Mouse (Mus musculus): ENCODE measurements around the gene Adamts7. TPM values are rescaled to one million over a fixed set of nuclear protein-coding genes. Genes with fewer than 3 reads are reported as not detected.

Adamts7 gene
- polyA plus RNA-seq, 1 experiment from 2014 or later, result 8.7 TPM

DNA sequence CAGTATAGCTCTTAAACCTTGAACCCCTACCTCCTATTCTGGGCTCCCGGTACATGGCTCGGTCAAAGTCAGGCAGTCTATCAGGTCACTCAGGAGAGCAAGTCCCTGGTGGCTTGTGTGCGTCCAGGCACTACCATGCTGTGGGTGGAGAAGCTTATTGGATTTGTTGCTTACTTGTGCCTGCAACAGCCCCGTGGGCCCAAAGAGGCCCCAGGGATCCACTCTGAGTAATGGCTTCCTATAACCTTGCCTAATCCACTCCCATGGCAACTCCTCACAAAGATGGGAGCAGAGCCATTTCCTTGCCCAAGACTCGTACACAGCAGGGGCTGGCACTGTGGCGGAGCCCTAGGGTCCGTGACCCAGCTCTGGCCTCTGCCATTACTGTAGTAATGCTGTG, 38.2 kb downstream of the Adamts7 start:
- DNase-seq (ENCODE audit: low spot score) (no peak), ATAC-seq (ENCODE audit: low FRiP score) (no peak)
- Histone ChIP-seq H3K9me3 (ENCODE audit: control insufficient read depth, low read length) (no peaks in the 10 kb centered on the region), H3K27me3 (ENCODE audit: control insufficient read depth, insufficient read depth, low read length) (no peaks in the 10 kb centered on the region), H3K27ac (no peak overlapping the region), H3K4me1 (replicated peaks; ENCODE audit: control insufficient read depth, insufficient read depth, low read length) (no peaks in the 10 kb centered on the region), H3K9ac (no peak overlapping the region), H3K36me3 (replicated peaks; ENCODE audit: control insufficient read depth, insufficient read depth) (peaks cover 57% of the 10 kb centered on the region), H3K4me3 (replicated peaks; ENCODE audit: low read length) (no peak overlapping the region), H3K4me2 (replicated peaks) (no peak overlapping the region)
- 83% methylated on average over 7 of the region's 7 CpGs for WGBS

DNA sequence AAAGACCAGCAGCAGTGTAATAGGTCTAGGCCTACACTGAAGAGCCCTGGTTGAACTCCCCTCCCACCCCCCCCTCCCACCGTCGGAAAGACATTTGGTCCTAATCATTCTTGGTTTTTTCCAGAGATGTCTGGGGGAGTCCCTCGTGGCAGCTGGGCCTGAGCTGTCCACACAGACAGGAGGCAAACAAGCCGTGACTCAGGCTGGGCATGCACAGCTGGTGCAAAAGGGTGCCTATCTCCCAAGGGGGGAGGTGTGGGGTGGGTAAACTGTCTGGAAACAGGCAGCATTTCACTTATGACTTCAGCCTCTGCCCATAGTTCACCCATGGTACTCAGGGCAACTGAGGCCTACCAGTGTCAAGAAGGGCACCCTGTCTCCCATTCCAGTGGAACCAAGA, 38.7 kb downstream of the Adamts7 start:
- DNase-seq (ENCODE audit: low spot score) (no peak), ATAC-seq (ENCODE audit: low FRiP score) (no peak)
- Histone ChIP-seq H3K36me3 (replicated peaks; ENCODE audit: control insufficient read depth, insufficient read depth) (peaks cover 57% of the 10 kb centered on the region), H3K4me1 (replicated peaks; ENCODE audit: control insufficient read depth, insufficient read depth, low read length) (no peaks in the 10 kb centered on the region), H3K27ac (no peak overlapping the region), H3K9ac (no peak overlapping the region), H3K9me3 (ENCODE audit: control insufficient read depth, low read length) (no peaks in the 10 kb centered on the region), H3K27me3 (ENCODE audit: control insufficient read depth, insufficient read depth, low read length) (no peaks in the 10 kb centered on the region), H3K4me2 (replicated peaks) (no peak overlapping the region), H3K4me3 (replicated peaks; ENCODE audit: low read length) (no peak overlapping the region)
- WGBS, result 49% methylated on average over 4 of the region's 4 CpGs

DNA sequence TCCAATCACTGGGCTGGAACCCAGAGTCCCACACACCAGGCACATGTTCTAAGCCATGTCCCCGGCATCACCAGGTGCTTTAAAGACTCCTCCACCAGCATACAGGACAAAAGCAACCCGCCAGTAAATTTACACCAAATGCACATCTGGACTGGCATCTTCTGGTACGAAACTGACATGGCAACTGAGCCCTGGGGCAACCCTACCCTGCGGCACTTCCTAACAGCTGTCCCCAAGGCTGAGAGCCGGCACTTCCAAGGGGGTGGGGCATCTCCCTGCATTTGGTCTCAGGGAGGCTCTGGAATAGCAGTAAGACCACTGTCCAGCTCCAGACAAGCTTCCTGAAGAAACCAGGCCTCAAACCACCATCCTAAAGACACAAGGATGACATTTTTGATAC, 40.4 kb downstream of the Adamts7 start:
- WGBS, result 86% methylated on average over 5 of the region's 5 CpGs
- Histone ChIP-seq H3K27ac (no peak overlapping the region), H3K27me3 (ENCODE audit: control insufficient read depth, insufficient read depth, low read length) (no peaks in the 10 kb centered on the region), H3K4me2 (replicated peaks) (no peak overlapping the region), H3K4me1 (replicated peaks; ENCODE audit: control insufficient read depth, insufficient read depth, low read length) (no peaks in the 10 kb centered on the region), H3K9ac (no peak overlapping the region), H3K9me3 (ENCODE audit: control insufficient read depth, low read length) (no peaks in the 10 kb centered on the region), H3K4me3 (replicated peaks; ENCODE audit: low read length) (no peak overlapping the region), H3K36me3 (replicated peaks; ENCODE audit: control insufficient read depth, insufficient read depth) (peaks cover 51% of the 10 kb centered on the region)
- DNase-seq (ENCODE audit: low spot score) (no peak), ATAC-seq (ENCODE audit: low FRiP score) (no peak)

DNA sequence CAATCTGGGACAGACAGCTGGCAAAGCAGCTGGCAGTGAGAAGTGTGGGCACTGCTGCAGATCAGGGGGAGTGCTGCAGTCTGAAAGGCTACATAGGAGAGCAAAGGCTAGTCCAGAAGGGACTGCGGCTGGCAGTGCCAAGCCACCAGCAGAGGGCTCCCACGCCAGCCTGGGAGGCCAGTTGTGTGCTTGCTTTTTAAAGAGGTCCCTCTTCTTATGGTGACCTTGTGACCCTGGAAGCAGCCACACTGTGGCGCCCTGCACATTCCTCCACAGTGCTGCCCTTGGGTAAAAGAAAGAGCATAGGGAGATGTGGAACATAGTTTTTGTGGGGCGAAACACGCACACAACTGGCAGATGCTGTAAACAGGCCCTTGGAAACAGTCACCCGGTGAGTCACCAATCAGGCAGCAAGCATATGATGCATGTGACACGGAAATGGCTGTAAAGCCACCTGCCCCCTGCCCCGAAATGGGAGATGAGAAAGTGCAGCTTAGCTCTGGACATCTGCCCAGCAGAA, 41.6 kb downstream of the Adamts7 start:
- Histone ChIP-seq H3K4me1 (replicated peaks; ENCODE audit: control insufficient read depth, insufficient read depth, low read length) (no peaks in the 10 kb centered on the region), H3K9ac (no peak overlapping the region), H3K27me3 (ENCODE audit: control insufficient read depth, insufficient read depth, low read length) (no peaks in the 10 kb centered on the region), H3K9me3 (ENCODE audit: control insufficient read depth, low read length) (no peaks in the 10 kb centered on the region), H3K4me2 (replicated peaks) (no peak overlapping the region), H3K27ac (no peak overlapping the region), H3K4me3 (replicated peaks; ENCODE audit: low read length) (no peak overlapping the region), H3K36me3 (replicated peaks; ENCODE audit: control insufficient read depth, insufficient read depth) (peaks cover 45% of the 10 kb centered on the region)
- DNase-seq (ENCODE audit: low spot score), result no peak
- WGBS, result 63% methylated on average over 8 of the region's 8 CpGs
- no peak for ATAC-seq (ENCODE audit: low FRiP score)

DNA sequence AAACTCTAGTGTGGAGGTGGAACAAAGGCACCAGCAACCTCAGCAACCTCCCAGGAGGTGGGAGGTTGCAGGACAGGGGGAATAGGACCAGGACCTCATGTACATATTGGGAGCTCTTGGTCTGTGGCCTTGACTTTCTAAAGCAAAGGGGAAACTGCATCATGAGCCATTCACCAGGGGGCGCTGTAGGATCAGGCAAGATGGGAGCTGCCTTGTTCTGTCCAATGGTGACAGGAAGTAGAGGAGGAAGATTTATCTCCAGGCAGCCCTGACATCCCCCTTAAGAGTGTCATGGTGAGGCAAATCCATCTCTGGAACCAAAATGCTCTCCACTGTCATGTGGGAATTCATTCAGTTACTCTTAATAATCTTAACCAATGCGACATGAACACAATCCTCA, 43.6 kb downstream of the Adamts7 start:
- WGBS, result 48% methylated on average over 2 of the region's 2 CpGs
- ATAC-seq (ENCODE audit: low FRiP score), result peak; percentile 62; the same call in 1 of the 2 replicates
- Histone ChIP-seq H3K27me3 (ENCODE audit: control insufficient read depth, insufficient read depth, low read length) (no peaks in the 10 kb centered on the region), H3K4me2 (replicated peaks) (no peak overlapping the region), H3K4me3 (replicated peaks; ENCODE audit: low read length) (no peak overlapping the region), H3K4me1 (replicated peaks; ENCODE audit: control insufficient read depth, insufficient read depth, low read length) (no peaks in the 10 kb centered on the region), H3K9me3 (ENCODE audit: control insufficient read depth, low read length) (no peaks in the 10 kb centered on the region), H3K27ac (no peak overlapping the region), H3K36me3 (replicated peaks; ENCODE audit: control insufficient read depth, insufficient read depth) (peaks cover 31% of the 10 kb centered on the region), H3K9ac (no peak overlapping the region)
- peak; percentile 84 for DNase-seq (ENCODE audit: low spot score)

DNA sequence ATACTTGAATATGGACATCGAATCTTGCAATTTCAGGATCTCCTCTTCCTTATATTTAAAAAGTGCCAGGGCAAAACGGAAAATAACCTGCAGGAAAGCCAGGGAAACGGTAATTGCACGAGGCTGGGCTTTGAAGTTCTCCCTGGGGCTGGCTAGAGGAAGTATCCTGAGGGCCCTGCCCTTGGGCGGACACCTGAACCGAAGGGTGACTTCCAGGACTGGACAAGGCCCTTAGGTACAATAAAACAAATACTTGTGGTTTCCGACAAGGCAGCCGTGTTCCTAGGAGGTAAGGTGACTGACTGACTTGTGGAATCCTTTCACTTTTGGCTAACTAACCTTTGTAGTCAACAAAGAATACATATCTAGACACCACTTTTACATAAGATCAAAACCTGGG, 44.9 kb downstream of the Adamts7 start:
- no peak overlapping the region for H3K9ac ChIP-seq
- H3K4me3 ChIP-seq (replicated peaks; ENCODE audit: low read length), result no peak overlapping the region
- whole genome bisulfite sequencing, result 86% methylated on average over 8 of the region's 8 CpGs
- no peaks in the 10 kb centered on the region for H3K4me1 ChIP-seq (replicated peaks; ENCODE audit: control insufficient read depth, insufficient read depth, low read length)
- no peaks in the 10 kb centered on the region for H3K27me3 ChIP-seq (ENCODE audit: control insufficient read depth, insufficient read depth, low read length)
- H3K27ac ChIP-seq, result no peak overlapping the region
- ATAC-seq (ENCODE audit: low FRiP score) (no peak), DNase-seq (ENCODE audit: low spot score) (no peak)
- H3K9me3 ChIP-seq (ENCODE audit: control insufficient read depth, low read length), result no peaks in the 10 kb centered on the region
- H3K4me2 ChIP-seq (replicated peaks), result no peak overlapping the region
- peaks cover 33% of the 10 kb centered on the region for H3K36me3 ChIP-seq (replicated peaks; ENCODE audit: control insufficient read depth, insufficient read depth)

DNA sequence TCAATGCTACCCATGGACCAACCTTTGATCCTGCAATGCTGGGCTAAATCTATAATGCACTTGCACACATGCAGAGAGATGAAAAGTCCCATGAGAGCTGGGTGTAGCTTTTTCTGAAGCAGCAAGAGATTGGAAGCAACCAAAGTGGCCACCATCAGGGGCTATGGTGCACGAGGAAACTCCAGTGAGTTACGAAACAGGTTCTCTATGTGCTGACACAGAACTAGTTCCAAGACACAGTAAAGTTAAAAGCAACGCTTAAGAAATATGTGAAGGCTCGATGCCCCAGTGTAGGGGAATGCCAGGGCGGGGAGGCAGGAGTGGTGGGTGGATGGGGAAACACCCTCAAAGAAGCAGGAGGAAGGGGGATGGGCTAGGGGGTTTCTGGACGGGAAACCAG, 45.8 kb downstream of the Adamts7 start:
- no peak overlapping the region for H3K4me3 ChIP-seq (replicated peaks; ENCODE audit: low read length)
- no peaks in the 10 kb centered on the region for H3K4me1 ChIP-seq (replicated peaks; ENCODE audit: control insufficient read depth, insufficient read depth, low read length)
- no peaks in the 10 kb centered on the region for H3K9me3 ChIP-seq (ENCODE audit: control insufficient read depth, low read length)
- H3K27ac ChIP-seq, result no peak overlapping the region
- H3K4me2 ChIP-seq (replicated peaks), result no peak overlapping the region
- peaks cover 37% of the 10 kb centered on the region for H3K36me3 ChIP-seq (replicated peaks; ENCODE audit: control insufficient read depth, insufficient read depth)
- no peak overlapping the region for H3K9ac ChIP-seq
- no peak for ATAC-seq (ENCODE audit: low FRiP score)
- 91% methylated on average over 6 of the region's 6 CpGs for WGBS
- DNase-seq (ENCODE audit: low spot score), result no peak
- H3K27me3 ChIP-seq (ENCODE audit: control insufficient read depth, insufficient read depth, low read length), result no peaks in the 10 kb centered on the region

DNA sequence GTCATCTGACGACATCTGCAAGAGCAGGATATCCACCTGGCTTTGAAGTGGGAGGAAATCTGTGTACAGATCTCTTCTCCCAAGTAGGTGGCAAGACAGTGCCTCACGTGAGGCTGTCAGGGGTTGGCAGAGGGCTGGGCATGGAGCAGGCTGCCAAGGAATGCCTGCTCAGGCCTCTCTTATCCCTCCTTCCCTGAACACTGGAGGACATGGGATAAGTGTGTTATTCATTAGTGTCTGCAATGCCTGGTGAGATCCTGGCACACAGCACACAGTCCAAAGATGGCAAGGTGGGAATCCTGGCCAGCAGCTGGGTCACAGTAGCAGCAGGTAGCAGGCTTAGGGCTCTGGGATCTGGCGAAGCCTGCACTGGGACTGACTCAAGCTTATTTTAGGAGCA, 50.3 kb downstream of the Adamts7 start:
- H3K27me3 ChIP-seq (ENCODE audit: control insufficient read depth, insufficient read depth, low read length), result no peaks in the 10 kb centered on the region
- no peak overlapping the region for H3K4me2 ChIP-seq (replicated peaks)
- WGBS, result 80% methylated on average over 3 of the region's 3 CpGs
- DNase-seq (ENCODE audit: low spot score) (no peak), ATAC-seq (ENCODE audit: low FRiP score) (no peak)
- H3K27ac ChIP-seq, result no peak overlapping the region
- H3K36me3 ChIP-seq (replicated peaks; ENCODE audit: control insufficient read depth, insufficient read depth), result peaks cover 33% of the 10 kb centered on the region
- H3K4me1 ChIP-seq (replicated peaks; ENCODE audit: control insufficient read depth, insufficient read depth, low read length), result no peaks in the 10 kb centered on the region
- no peak overlapping the region for H3K9ac ChIP-seq
- no peaks in the 10 kb centered on the region for H3K9me3 ChIP-seq (ENCODE audit: control insufficient read depth, low read length)
- H3K4me3 ChIP-seq (replicated peaks; ENCODE audit: low read length), result no peak overlapping the region

DNA sequence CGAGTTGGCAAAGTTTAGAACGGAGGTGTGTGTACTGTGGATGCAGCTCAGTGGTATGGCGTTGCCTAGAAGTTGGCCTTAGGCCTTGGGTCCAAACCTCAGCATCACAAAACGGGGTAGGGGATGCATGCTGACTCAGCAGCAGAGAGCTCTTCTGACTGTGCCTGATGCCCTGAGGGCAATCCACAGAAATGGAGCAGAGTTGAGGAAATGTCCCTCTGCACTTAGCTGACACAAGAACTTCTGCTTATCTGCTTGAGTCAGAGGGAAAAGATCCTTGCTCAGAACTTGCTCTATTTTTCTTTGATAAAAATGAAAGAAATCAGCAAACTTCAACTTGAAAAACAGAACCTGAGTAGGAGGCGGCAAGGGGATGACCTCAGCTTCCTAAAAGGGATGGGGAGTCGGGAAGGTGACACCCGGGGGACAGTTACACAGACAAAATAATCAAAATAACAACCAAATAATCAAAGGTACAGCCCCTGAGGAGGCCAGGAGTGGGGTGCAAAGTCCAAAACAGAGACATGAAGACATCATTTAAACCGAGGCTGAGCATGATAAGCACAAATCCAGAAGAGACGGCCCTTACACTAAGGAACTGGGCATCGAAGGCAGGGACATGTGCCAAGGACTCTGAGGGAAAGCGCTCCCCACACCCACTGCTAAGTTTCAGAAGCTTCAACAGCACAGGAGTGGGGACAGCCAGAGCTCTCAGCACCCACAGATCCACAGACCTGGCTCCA, 53.6 kb downstream of the Adamts7 start:
- Histone ChIP-seq H3K36me3 (replicated peaks; ENCODE audit: control insufficient read depth, insufficient read depth) (peaks cover 39% of the 10 kb centered on the region), H3K4me1 (replicated peaks; ENCODE audit: control insufficient read depth, insufficient read depth, low read length) (no peaks in the 10 kb centered on the region), H3K9me3 (ENCODE audit: control insufficient read depth, low read length) (no peaks in the 10 kb centered on the region), H3K9ac (no peak overlapping the region), H3K4me2 (replicated peaks) (no peak overlapping the region), H3K27ac (no peak overlapping the region), H3K4me3 (replicated peaks; ENCODE audit: low read length) (no peak overlapping the region), H3K27me3 (ENCODE audit: control insufficient read depth, insufficient read depth, low read length) (no peaks in the 10 kb centered on the region)
- ATAC-seq (ENCODE audit: low FRiP score) (no peak), DNase-seq (ENCODE audit: low spot score) (no peak)
- WGBS, result 86% methylated on average over 11 of the region's 11 CpGs

DNA sequence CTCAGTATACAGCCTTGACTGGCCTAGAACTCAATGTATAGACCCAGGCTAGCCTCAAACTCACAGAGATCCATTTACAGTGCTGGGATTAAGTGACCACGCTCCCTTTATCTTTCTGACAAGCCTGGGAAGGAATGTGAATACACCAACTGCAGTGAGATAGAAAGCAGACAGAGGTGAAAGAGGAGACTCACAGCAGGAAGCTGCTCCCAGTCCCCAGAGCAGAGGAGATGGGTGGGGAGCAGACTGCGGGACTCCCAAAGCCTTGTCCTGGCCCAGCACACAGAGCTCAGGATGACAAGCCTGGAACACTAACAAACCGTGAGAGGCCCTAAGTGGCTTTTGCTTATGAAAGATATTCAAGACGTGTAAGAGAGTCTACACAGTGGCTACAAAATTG, 54.6 kb downstream of the Adamts7 start:
- H3K27me3 ChIP-seq (ENCODE audit: control insufficient read depth, insufficient read depth, low read length), result no peaks in the 10 kb centered on the region
- no peak overlapping the region for H3K27ac ChIP-seq
- peaks cover 49% of the 10 kb centered on the region for H3K36me3 ChIP-seq (replicated peaks; ENCODE audit: control insufficient read depth, insufficient read depth)
- no peaks in the 10 kb centered on the region for H3K9me3 ChIP-seq (ENCODE audit: control insufficient read depth, low read length)
- no peak overlapping the region for H3K4me3 ChIP-seq (replicated peaks; ENCODE audit: low read length)
- no peak overlapping the region for H3K9ac ChIP-seq
- WGBS, result 45% methylated on average over 4 of the region's 4 CpGs
- H3K4me2 ChIP-seq (replicated peaks), result no peak overlapping the region
- ATAC-seq (ENCODE audit: low FRiP score), result no peak
- DNase-seq (ENCODE audit: low spot score), result no peak
- H3K4me1 ChIP-seq (replicated peaks; ENCODE audit: control insufficient read depth, insufficient read depth, low read length), result no peaks in the 10 kb centered on the region
